Mouse (Mus musculus): Measurements from ENCODE around the gene Pcdh19. TPM values are rescaled to one million over a fixed set of nuclear protein-coding genes. Genes with fewer than 3 reads are reported as not detected.

Pcdh19 gene
- polyA plus RNA-seq, 1 experiment from 2014 or later, result 16.2 TPM

GRCm38 (mm10) chrX:133689576-133690250 lies 926 bp upstream of the Pcdh19 start:
- Histone ChIP-seq H3K27ac (peak overlapping the region; percentile 48; the same call in 1 of the 2 replicates), H3K36me3 (ENCODE audit: poor library complexity, severe bottlenecking) (no peaks in the 10 kb centered on the region), H3K4me2 (peak overlapping the region; percentile 70), H3K27me3 (no peaks in the 10 kb centered on the region), H3K4me3 (peak overlapping the region; percentile 56), H3K9ac (peak overlapping the region; percentile 65), H3K9me3 (replicated peaks) (no peaks in the 10 kb centered on the region), H3K4me1 (peaks cover 6% of the 10 kb centered on the region; the same call in 1 of the 2 replicates)
- WGBS, result 20% methylated on average over 34 of the region's 35 CpGs
- 0 out of 2 replicates have a peak, but pooled peaks have one; percentile 14 for ATAC-seq

GRCm38 (mm10) chrX:133688156-133688555 lies 631 bp downstream of the Pcdh19 start:
- 0 out of 2 replicates have a peak, but pooled peaks have one; percentile 14 for ATAC-seq
- WGBS, result 11% methylated on average over 22 of the region's 31 CpGs
- H3K9me3 ChIP-seq (replicated peaks), result no peaks in the 10 kb centered on the region

GRCm38 (mm10) chrX:133687666-133688151 lies 1.1 kb downstream of the Pcdh19 start:
- Histone ChIP-seq H3K9ac (peak overlapping the region; percentile 77), H3K27ac (peak overlapping the region; percentile 86), H3K4me2 (peak overlapping the region; percentile 70), H3K4me3 (peak overlapping the region; percentile 56), H3K27me3 (no peaks in the 10 kb centered on the region), H3K36me3 (ENCODE audit: poor library complexity, severe bottlenecking) (no peaks in the 10 kb centered on the region), H3K4me1 (peaks cover 13% of the 10 kb centered on the region; the same call in 1 of the 2 replicates), H3K9me3 (replicated peaks) (no peaks in the 10 kb centered on the region)
- 20% methylated on average over 23 of the region's 37 CpGs for WGBS
- ATAC-seq, result peak; percentile 20; the same call in 1 of the 2 replicates

More at GRCm38 (mm10) chrX:133688156-133688555, 631 bp downstream of the Pcdh19 start:
- peaks cover 10% of the 10 kb centered on the region; the same call in 1 of the 2 replicates for H3K4me1 ChIP-seq
- no peaks in the 10 kb centered on the region for H3K27me3 ChIP-seq
- H3K4me2 ChIP-seq, result peak overlapping the region; percentile 70
- H3K27ac ChIP-seq, result peak overlapping the region; percentile 86
- no peaks in the 10 kb centered on the region for H3K36me3 ChIP-seq (ENCODE audit: poor library complexity, severe bottlenecking)
- peak overlapping the region; percentile 56 for H3K4me3 ChIP-seq
- H3K9ac ChIP-seq, result peak overlapping the region; percentile 77

GRCm38 (mm10) chrX:133686533-133687311 lies 2.1 kb downstream of the Pcdh19 start:
- ATAC-seq, result no peak
- 34% methylated on average over 50 of the region's 55 CpGs for WGBS

GRCm38 (mm10) chrX:133685572-133685971 lies 3.2 kb downstream of the Pcdh19 start:
- peak overlapping the region; percentile 77 for H3K9ac ChIP-seq
- 31% methylated on average over 12 of the region's 12 CpGs for WGBS
- no peak for ATAC-seq

More at GRCm38 (mm10) chrX:133686533-133687311, 2.1 kb downstream of the Pcdh19 start:
- Histone ChIP-seq H3K4me1 (peaks cover 16% of the 10 kb centered on the region; the same call in 1 of the 2 replicates), H3K27me3 (no peaks in the 10 kb centered on the region), H3K4me2 (peak overlapping the region; percentile 70), H3K27ac (no peak overlapping the region), H3K9me3 (replicated peaks) (no peaks in the 10 kb centered on the region), H3K36me3 (ENCODE audit: poor library complexity, severe bottlenecking) (no peaks in the 10 kb centered on the region), H3K9ac (peak overlapping the region; percentile 77), H3K4me3 (peak overlapping the region; percentile 56)

GRCm38 (mm10) chrX:133683961-133684360 lies 4.8 kb downstream of the Pcdh19 start:
- Histone ChIP-seq H3K9me3 (replicated peaks) (no peaks in the 10 kb centered on the region), H3K4me3 (peak overlapping the region; percentile 56), H3K9ac (no peak overlapping the region), H3K4me1 (peaks cover 22% of the 10 kb centered on the region), H3K27ac (no peak overlapping the region), H3K27me3 (no peaks in the 10 kb centered on the region), H3K4me2 (peak overlapping the region; percentile 70), H3K36me3 (ENCODE audit: poor library complexity, severe bottlenecking) (no peaks in the 10 kb centered on the region)
- no peak for ATAC-seq
- WGBS, result 35% methylated on average over 3 of the region's 3 CpGs

More at GRCm38 (mm10) chrX:133685572-133685971, 3.2 kb downstream of the Pcdh19 start:
- no peaks in the 10 kb centered on the region for H3K9me3 ChIP-seq (replicated peaks)
- H3K27me3 ChIP-seq, result no peaks in the 10 kb centered on the region
- peak overlapping the region; percentile 70 for H3K4me2 ChIP-seq
- H3K36me3 ChIP-seq (ENCODE audit: poor library complexity, severe bottlenecking), result no peaks in the 10 kb centered on the region
- H3K4me1 ChIP-seq, result peaks cover 22% of the 10 kb centered on the region
- H3K4me3 ChIP-seq, result peak overlapping the region; percentile 56
- no peak overlapping the region for H3K27ac ChIP-seq

GRCm38 (mm10) chrX:133675121-133675520 lies 13.7 kb downstream of the Pcdh19 start:
- no peak overlapping the region for H3K4me2 ChIP-seq
- H3K27ac ChIP-seq, result no peak overlapping the region
- H3K36me3 ChIP-seq (ENCODE audit: poor library complexity, severe bottlenecking), result no peaks in the 10 kb centered on the region
- no peak for ATAC-seq
- H3K4me3 ChIP-seq, result no peak overlapping the region
- 7% methylated on average over 2 of the region's 2 CpGs for WGBS
- no peaks in the 10 kb centered on the region for H3K27me3 ChIP-seq
- no peaks in the 10 kb centered on the region for H3K9me3 ChIP-seq (replicated peaks)
- 0 out of 2 replicates have a peak, but pooled peaks cover 4% of the 10 kb centered on the region for H3K4me1 ChIP-seq
- no peak overlapping the region for H3K9ac ChIP-seq

GRCm38 (mm10) chrX:133673796-133674195 lies 15.0 kb downstream of the Pcdh19 start:
- no peaks in the 10 kb centered on the region for H3K27me3 ChIP-seq
- 0 out of 2 replicates have a peak, but pooled peaks cover 4% of the 10 kb centered on the region for H3K4me1 ChIP-seq
- H3K36me3 ChIP-seq (ENCODE audit: poor library complexity, severe bottlenecking), result no peaks in the 10 kb centered on the region
- H3K27ac ChIP-seq, result no peak overlapping the region
- 20% methylated on average over 3 of the region's 3 CpGs for WGBS
- no peak overlapping the region for H3K9ac ChIP-seq
- no peak overlapping the region for H3K4me2 ChIP-seq
- no peaks in the 10 kb centered on the region for H3K9me3 ChIP-seq (replicated peaks)
- H3K4me3 ChIP-seq, result no peak overlapping the region
- ATAC-seq, result no peak

GRCm38 (mm10) chrX:133660111-133660510 lies 28.7 kb downstream of the Pcdh19 start:
- no peak overlapping the region for H3K4me2 ChIP-seq
- WGBS, result 30% methylated on average over 5 of the region's 5 CpGs
- H3K27me3 ChIP-seq, result no peaks in the 10 kb centered on the region
- peaks cover 22% of the 10 kb centered on the region for H3K4me1 ChIP-seq
- ATAC-seq, result no peak
- no peak overlapping the region for H3K27ac ChIP-seq
- H3K9ac ChIP-seq, result no peak overlapping the region
- no peak overlapping the region for H3K4me3 ChIP-seq
- H3K36me3 ChIP-seq (ENCODE audit: poor library complexity, severe bottlenecking), result no peaks in the 10 kb centered on the region
- H3K9me3 ChIP-seq (replicated peaks), result no peaks in the 10 kb centered on the region

- H3K36me3 ChIP-seq (ENCODE audit: poor library complexity, severe bottlenecking), result no peaks in the 10 kb centered on the region
- no peaks in the 10 kb centered on the region for H3K9me3 ChIP-seq (replicated peaks)
- no peaks in the 10 kb centered on the region for H3K27me3 ChIP-seq
- 11% methylated on average over 7 of the region's 9 CpGs for WGBS
- peaks cover 29% of the 10 kb centered on the region for H3K4me1 ChIP-seq
- ATAC-seq, result no peak
- H3K27ac ChIP-seq, result no peak overlapping the region
- no peak overlapping the region for H3K9ac ChIP-seq
- H3K4me3 ChIP-seq, result no peak overlapping the region
- peak overlapping the region; percentile 28 for H3K4me2 ChIP-seq
Observed at GRCm38 (mm10) chrX:133657308-133658302, 31.2 kb downstream of the Pcdh19 start.

All from forebrain, embryonic 13.5 days (tissue).